Comparison of ENCODE assay signal across 14 mouse cellular contexts in genomic region chr15:84653151-84653550, GRCm38 (mm10). TPM values are rescaled to one million over a fixed set of nuclear protein-coding genes. Genes with fewer than 3 reads are reported as not detected.
DNase-seq lines count a peak whose midpoint lies in the region; ATAC-seq and TF ChIP-seq lines count a peak whose summit lies in the region.
"Had no signal": no experiment of that assay in that cellular context is flagged by ENCODE, and none has a peak within 500 bp of the region (broad histone marks: within the 10 kb centered on the region; RNA-seq: fewer than 3 reads in every experiment).

No protein-coding gene starts in this region.

- peaks cover 7% of the 10 kb centered on the region; the same call in 1 of the 2 replicates for H3K27me3 ChIP-seq in forebrain, embryonic 10.5 days (ENCODE audit: poor library complexity, severe bottlenecking)
- H3K27me3 ChIP-seq in forebrain, postnatal 0 days (ENCODE audit: insufficient read depth, low read length): no peaks in the 10 kb centered on the region
- no peaks in the 10 kb centered on the region for H3K27me3 ChIP-seq in kidney, embryonic 14.5 days (ENCODE audit: control insufficient read depth, insufficient read depth, low read length)
- no peaks in the 10 kb centered on the region for H3K27me3 ChIP-seq in embryonic facial prominence, embryonic 12.5 days
- no peaks in the 10 kb centered on the region; the same call in 1 of the 2 replicates for H3K27me3 ChIP-seq in limb, embryonic 10.5 days (ENCODE audit: low read depth, poor library complexity, severe bottlenecking)

- TF ChIP-seq CTCF in forebrain, postnatal 0 days (IDR thresholded peaks at IDR 0.05; ENCODE audit: low read depth): no peak

- DNase-seq in forebrain, embryonic 10.5 days (ENCODE audit: extremely low spot score, low spot score): no peak
- DNase-seq in forebrain, postnatal 0 days: no peak
- no peak for DNase-seq in kidney, postnatal 4 days
- DNase-seq in limb, embryonic 10.5 days (ENCODE audit: low spot score): no peak
- no peak for DNase-seq in left cerebral cortex, postnatal 4 days
- no peak for DNase-seq in layer of hippocampus, postnatal 36 days
- DNase-seq: adrenal gland, adult 2 months; cerebellum, adult 9-11 months; gastrocnemius, postnatal 25 days; liver, embryonic 13.5 days; lung, postnatal 14 days had no signal

- 90% methylated on average over 7 of the region's 7 CpGs for WGBS in forebrain, embryonic 10.5 days
- 92% methylated on average over 7 of the region's 7 CpGs for WGBS in forebrain, postnatal 0 days
- WGBS in kidney, embryonic 14.5 days: 90% methylated on average over 7 of the region's 7 CpGs
- 87% methylated on average over 7 of the region's 7 CpGs for WGBS in embryonic facial prominence, embryonic 12.5 days
- WGBS in limb, embryonic 10.5 days: 92% methylated on average over 7 of the region's 7 CpGs

- no peak for ATAC-seq in forebrain, postnatal 0 days
- no peak for ATAC-seq in kidney, embryonic 14.5 days (ENCODE audit: low FRiP score, low TSS enrichment)
- ATAC-seq in embryonic facial prominence, embryonic 12.5 days (ENCODE audit: insufficient number of reproducible peaks, insufficient read depth, low FRiP score, low TSS enrichment): no peak

- peaks cover 37% of the 10 kb centered on the region for H3K4me1 ChIP-seq in forebrain, embryonic 10.5 days
- H3K4me1 ChIP-seq in forebrain, postnatal 0 days (ENCODE audit: insufficient read depth): peaks cover 5% of the 10 kb centered on the region
- H3K4me1 ChIP-seq in kidney, embryonic 14.5 days (ENCODE audit: control insufficient read depth, insufficient read depth, low read length): peaks cover 15% of the 10 kb centered on the region
- peaks cover 24% of the 10 kb centered on the region for H3K4me1 ChIP-seq in embryonic facial prominence, embryonic 12.5 days
- H3K4me1 ChIP-seq in limb, embryonic 10.5 days: peaks cover 23% of the 10 kb centered on the region
- H3K4me1 ChIP-seq: liver, embryonic 13.5 days had no signal

- H3K27ac ChIP-seq in forebrain, embryonic 10.5 days: peak overlapping the region; percentile 89; the same call in 1 of the 2 replicates
- H3K27ac ChIP-seq in forebrain, postnatal 0 days (ENCODE audit: low read depth, low read length): no peak overlapping the region
- 0 out of 2 replicates have a peak overlapping the region, but pooled peaks have one; percentile 97 for H3K27ac ChIP-seq in kidney, embryonic 14.5 days (ENCODE audit: low read depth, low read length)
- H3K27ac ChIP-seq in embryonic facial prominence, embryonic 12.5 days: peak overlapping the region; percentile 97
- peak overlapping the region; percentile 90 for H3K27ac ChIP-seq in limb, embryonic 10.5 days
- H3K27ac ChIP-seq: left cerebral cortex, adult 2 months; liver, embryonic 13.5 days had no signal

- H3K4me3 ChIP-seq in forebrain, embryonic 10.5 days: no peak overlapping the region
- no peak overlapping the region for H3K4me3 ChIP-seq in forebrain, postnatal 0 days (ENCODE audit: low read depth, low read length)
- no peak overlapping the region for H3K4me3 ChIP-seq in kidney, embryonic 14.5 days (ENCODE audit: low read length)
- no peak overlapping the region for H3K4me3 ChIP-seq in embryonic facial prominence, embryonic 12.5 days
- H3K4me3 ChIP-seq in limb, embryonic 10.5 days: no peak overlapping the region
- H3K4me3 ChIP-seq: liver, embryonic 13.5 days had no signal

- intact Hi-C loops in left cerebral cortex, postnatal 4 days (cut with DNase I): no loop called here

- no peak overlapping the region for H3K4me2 ChIP-seq in forebrain, postnatal 0 days (ENCODE audit: low read depth)
- no peak overlapping the region for H3K4me2 ChIP-seq in kidney, embryonic 14.5 days (replicated peaks; ENCODE audit: low read depth, low read length)
- H3K4me2 ChIP-seq in embryonic facial prominence, embryonic 12.5 days (replicated peaks): no peak overlapping the region

- no peaks in the 10 kb centered on the region for H3K36me3 ChIP-seq in forebrain, embryonic 10.5 days (replicated peaks)
- H3K36me3 ChIP-seq in forebrain, postnatal 0 days (ENCODE audit: insufficient read depth): no peaks in the 10 kb centered on the region; the same call in 1 of the 2 replicates
- H3K36me3 ChIP-seq in kidney, embryonic 14.5 days (ENCODE audit: control insufficient read depth, insufficient read depth, low read length): no peaks in the 10 kb centered on the region
- H3K36me3 ChIP-seq in embryonic facial prominence, embryonic 12.5 days: no peaks in the 10 kb centered on the region
- no peaks in the 10 kb centered on the region for H3K36me3 ChIP-seq in limb, embryonic 10.5 days
- H3K36me3 ChIP-seq: liver, embryonic 13.5 days had no signal

- H3K9me3 ChIP-seq in forebrain, embryonic 10.5 days: no peaks in the 10 kb centered on the region
- no peaks in the 10 kb centered on the region for H3K9me3 ChIP-seq in forebrain, postnatal 0 days (ENCODE audit: low read length)
- H3K9me3 ChIP-seq in kidney, embryonic 14.5 days (ENCODE audit: control insufficient read depth, low read length): no peaks in the 10 kb centered on the region
- H3K9me3 ChIP-seq in embryonic facial prominence, embryonic 12.5 days: no peaks in the 10 kb centered on the region
- H3K9me3 ChIP-seq in limb, embryonic 10.5 days (replicated peaks): no peaks in the 10 kb centered on the region
- H3K9me3 ChIP-seq: liver, embryonic 13.5 days had no signal

- no peak overlapping the region for H3K9ac ChIP-seq in forebrain, postnatal 0 days
- no peak overlapping the region for H3K9ac ChIP-seq in kidney, embryonic 14.5 days (ENCODE audit: low read depth, low read length)
- no peak overlapping the region for H3K9ac ChIP-seq in embryonic facial prominence, embryonic 12.5 days
- H3K9ac ChIP-seq: liver, embryonic 13.5 days had no signal

RNA-seq across cellular contexts. Expression of gene Prr5, which starts 16.3 kb away (rescaled TPM):
- 14.1 and 14.3 TPM in 2 replicates for polyA plus RNA-seq in forebrain, embryonic 10.5 days (2016; fragmentation: Nextera tagmentation; extraction: Ambion mirVana)
- 8.6 and 17.2 TPM in 2 replicates for total RNA-seq in forebrain, postnatal 0 days (2014; rRNA removed)
- polyA plus RNA-seq in forebrain, postnatal 0 days (2015; fragmentation: Nextera tagmentation; extraction: Ambion mirVana): 17.8 and 28.2 TPM in 2 replicates
- 27.2 and 34.8 TPM in 2 replicates for polyA plus RNA-seq in kidney, embryonic 14.5 days (2014; fragmentation: Nextera tagmentation; extraction: Ambion mirVana)
- polyA plus RNA-seq in embryonic facial prominence, embryonic 12.5 days (2016; fragmentation: Nextera tagmentation; extraction: Ambion mirVana): 20.4 and 20.7 TPM in 2 replicates
- 16.3 and 16.5 TPM in 2 replicates for polyA plus RNA-seq in limb, embryonic 10.5 days (2016; fragmentation: Nextera tagmentation; extraction: Ambion mirVana)
- 10 to 100 TPM; 16.7 to 18.5 TPM for total RNA-seq in left cerebral cortex, postnatal 4 days (2021)
- total RNA-seq in layer of hippocampus, postnatal 36 days (2021): 10 to 100 TPM; 10.6 to 17.3 TPM
